ENCODE assay signal across 13 mouse cellular contexts in the genomic region with DNA sequence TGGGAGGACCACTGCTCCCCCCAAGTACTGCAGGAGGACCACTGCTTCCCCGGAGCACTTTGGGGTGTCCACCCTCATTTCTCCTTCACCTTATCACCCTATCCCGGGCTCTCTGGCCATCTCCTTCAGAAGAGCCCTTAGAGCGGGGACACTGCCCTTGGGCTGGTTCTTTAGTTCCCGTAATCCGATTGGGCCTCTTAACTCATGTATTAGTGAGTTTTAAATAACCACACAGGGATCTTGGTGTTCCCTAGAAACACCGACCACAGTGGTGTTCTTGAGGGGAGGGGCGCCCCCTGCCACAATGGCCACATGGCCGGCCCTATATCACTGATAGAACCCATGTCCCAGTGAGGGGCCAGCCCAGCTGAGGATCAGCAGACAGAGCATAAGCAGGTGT.
A peak's percentile ranks its signal among the peaks of the same experiment; 100 is the strongest.
DNase-seq lines count a peak whose midpoint lies in the region.
"Had no signal": no experiment of that assay in that cellular context is flagged by ENCODE, and none has a peak within 500 bp of the region (broad histone marks: within the 10 kb centered on the region; RNA-seq: fewer than 3 reads in every experiment).

No protein-coding gene starts in this region.

- DNase-seq in retina, adult 2 months (ENCODE audit: low read depth, low spot score): peak; percentile 91
- no peak for DNase-seq in retina, postnatal 1 day
- DNase-seq: adrenal gland, adult 2 months; adrenal gland, adult 8-10 months; adrenal gland, postnatal 10 days; adrenal gland, postnatal 14 days; adrenal gland, postnatal 25 days; adrenal gland, postnatal 36 days; B cell, adult 2 months; cerebellum, adult 11 months; cerebellum, adult 11-12 months; cerebellum, adult 18-20 months; cerebellum, adult 2 months had no signal
